Mouse (Mus musculus) forebrain, embryonic 10.5 days (tissue): ENCODE results near the gene Capza2. TPM values are rescaled to one million over a fixed set of nuclear protein-coding genes. Genes with fewer than 3 reads are reported as not detected.

Experiments
- DNase-seq: peaks from one replicate; pipeline ENCODE4 v3.0.0-alpha.2; 2017; ENCODE audit warnings: low spot score; ENCODE audit errors: extremely low spot score
- H3K27ac ChIP-seq: fragments of 300-500 bp; sonication (generic); 2 replicates; pipeline ENCODE4 v1.5.1; 2016; ENCODE audit warnings: mild to moderate bottlenecking
- H3K27me3 ChIP-seq: fragments of 300-500 bp; sonication (generic); 2 replicates; pipeline ENCODE4 v1.6.1; 2016; ENCODE audit warnings: mild to moderate bottlenecking; ENCODE audit not compliant: poor library complexity, severe bottlenecking
- H3K36me3 ChIP-seq: fragments of 300-500 bp; sonication (generic); replicated peaks from 2 replicates; pipeline ENCODE4 v1.6.1; 2016; ENCODE audit warnings: mild to moderate bottlenecking, moderate library complexity
- H3K4me1 ChIP-seq: fragments of 300-500 bp; sonication (generic); 2 replicates; pipeline ENCODE4 v1.6.1; 2016
- H3K4me3 ChIP-seq: fragments of 300-500 bp; sonication (generic); 2 replicates; pipeline ENCODE4 v1.5.1; 2016; ENCODE audit warnings: mild to moderate bottlenecking, moderate library complexity
- H3K9me3 ChIP-seq: fragments of 300-500 bp; sonication (generic); 2 replicates; pipeline ENCODE4 v1.6.1; 2016; ENCODE audit warnings: mild to moderate bottlenecking, moderate library complexity
- WGBS: fragments of 180-500 bp; shearing (Covaris S2); methylation state at CpG from one replicate; pipeline ENCODE4 v1.1.7; 2016; 5-methylcytosine and 5-hydroxymethylcytosine counted together
- polyA plus RNA-seq: library from polyadenylated mRNA; unstranded; fragments of >200 nt; fragmentation: Nextera tagmentation; extraction: Ambion mirVana; gene quantifications from 2 replicates; pipeline ENCODE4 v1.2.1, GENCODE M21; 2016

Gene Capza2
- polyA plus RNA-seq, 1 experiment from 2014 or later = 211 TPM

DNA sequence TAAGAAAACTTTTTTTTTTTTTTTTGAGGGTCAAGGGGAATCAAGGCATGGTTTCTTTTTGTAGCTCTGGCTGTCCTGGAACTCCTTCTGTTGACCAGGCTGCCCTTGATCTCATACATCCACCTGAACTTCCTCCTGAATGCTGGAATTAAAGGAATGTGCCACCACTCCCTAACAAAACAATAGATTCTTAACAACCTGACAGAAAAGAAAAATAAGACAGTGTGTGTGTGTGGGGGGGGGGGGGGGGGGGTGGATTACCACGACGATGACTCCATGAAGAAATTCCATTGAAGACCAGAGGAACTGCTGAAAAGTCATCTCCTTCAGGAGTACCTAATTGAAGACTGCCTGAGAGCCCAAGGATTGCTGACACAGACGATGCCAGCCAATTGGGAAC, 14.6 kb upstream of the Capza2 start:
- Histone ChIP-seq H3K27me3 (no peaks in the 10 kb centered on the region), H3K36me3 (no peaks in the 10 kb centered on the region), H3K4me3 (no peak overlapping the region), H3K27ac (no peak overlapping the region), H3K9me3 (no peaks in the 10 kb centered on the region), H3K4me1 (no peaks in the 10 kb centered on the region)
- no peak for DNase-seq
- 77% methylated on average over 1 of the region's 3 CpGs for WGBS

DNA sequence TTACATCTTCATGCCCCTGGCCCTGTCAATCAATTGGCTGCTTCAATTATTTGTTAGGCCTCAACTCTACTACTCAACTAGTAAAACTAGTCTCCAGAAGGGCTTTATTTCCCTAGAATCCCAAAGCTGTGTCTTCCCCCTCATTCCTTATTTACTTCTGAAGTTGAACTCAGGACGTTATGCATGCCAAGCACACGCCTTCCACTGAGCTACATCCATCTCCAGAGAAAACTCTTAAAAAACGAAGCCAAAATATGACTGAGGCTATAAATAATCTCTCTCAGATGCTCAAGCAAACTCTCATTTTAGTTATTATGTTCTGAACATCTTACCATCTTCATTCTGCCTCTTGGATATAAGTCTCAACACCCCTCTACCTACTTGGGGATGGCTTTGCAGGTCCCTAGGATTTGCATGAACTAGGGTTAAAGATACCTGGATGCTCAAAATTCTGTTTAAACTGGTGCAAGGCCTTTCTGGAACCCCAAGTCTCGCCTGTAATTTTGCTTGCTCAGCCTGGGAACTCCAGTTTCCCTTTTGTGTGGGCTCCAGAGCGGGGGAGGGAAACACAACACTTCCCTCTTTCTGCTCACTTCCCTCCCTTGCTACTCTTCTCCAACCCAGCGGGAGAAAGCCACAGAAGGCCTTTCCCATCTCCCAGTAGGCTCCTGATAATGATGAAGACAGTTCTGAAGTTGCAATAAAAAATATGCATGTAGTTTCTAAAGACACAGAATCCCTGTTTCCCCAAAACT, 7.2 kb upstream of the Capza2 start:
- no peak overlapping the region for H3K27ac ChIP-seq
- 61% methylated on average over 6 of the region's 6 CpGs for WGBS
- H3K27me3 ChIP-seq = no peaks in the 10 kb centered on the region
- no peaks in the 10 kb centered on the region for H3K36me3 ChIP-seq
- no peaks in the 10 kb centered on the region for H3K9me3 ChIP-seq
- no peak for DNase-seq
- peaks cover 11% of the 10 kb centered on the region; the same call in 1 of the 2 replicates for H3K4me1 ChIP-seq
- H3K4me3 ChIP-seq = no peak overlapping the region

DNA sequence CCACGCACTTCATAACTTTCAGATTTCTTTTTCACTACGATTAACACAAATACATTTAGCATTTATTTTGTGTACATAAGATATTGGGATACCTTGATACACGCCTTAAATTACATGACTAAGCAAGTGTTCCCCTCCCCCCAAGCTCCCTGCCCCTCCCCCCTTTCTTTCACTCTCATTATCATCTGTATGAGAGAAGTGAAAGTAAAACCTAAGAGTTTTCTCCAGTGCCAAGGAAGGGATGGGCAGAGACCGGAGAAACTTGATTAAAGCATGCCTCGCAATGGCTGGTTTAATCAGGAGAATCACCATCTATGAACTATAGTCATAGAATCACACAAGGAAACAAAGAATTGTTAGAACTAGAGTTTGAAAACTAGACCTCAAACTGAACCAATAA, 6.3 kb upstream of the Capza2 start:
- no peaks in the 10 kb centered on the region for H3K27me3 ChIP-seq
- 72% methylated on average over 5 of the region's 5 CpGs for WGBS
- no peak overlapping the region for H3K27ac ChIP-seq
- no peak overlapping the region for H3K4me3 ChIP-seq
- DNase-seq = no peak
- no peaks in the 10 kb centered on the region for H3K36me3 ChIP-seq
- H3K4me1 ChIP-seq = peaks cover 11% of the 10 kb centered on the region; the same call in 1 of the 2 replicates
- H3K9me3 ChIP-seq = no peaks in the 10 kb centered on the region

DNA sequence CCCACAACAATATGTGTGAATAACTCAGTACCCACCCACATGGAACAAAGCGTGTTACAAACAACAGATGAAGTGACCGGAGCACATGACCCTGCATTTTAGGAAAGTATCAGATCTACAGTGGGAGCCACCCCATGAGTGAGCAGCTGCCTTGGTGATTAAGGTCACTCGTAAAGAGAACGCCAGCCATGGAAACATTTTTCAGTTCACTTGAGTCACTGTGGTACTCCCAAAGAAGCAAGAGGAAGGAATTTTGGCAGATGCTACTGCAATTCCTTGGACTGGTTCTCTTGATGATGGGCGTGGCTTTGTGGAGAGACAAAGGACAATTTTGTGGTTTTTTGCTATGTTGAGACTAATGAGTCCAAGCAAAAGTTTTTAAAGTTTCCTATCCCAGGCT, 4.4 kb upstream of the Capza2 start:
- WGBS = 87% methylated on average over 5 of the region's 5 CpGs

DNA sequence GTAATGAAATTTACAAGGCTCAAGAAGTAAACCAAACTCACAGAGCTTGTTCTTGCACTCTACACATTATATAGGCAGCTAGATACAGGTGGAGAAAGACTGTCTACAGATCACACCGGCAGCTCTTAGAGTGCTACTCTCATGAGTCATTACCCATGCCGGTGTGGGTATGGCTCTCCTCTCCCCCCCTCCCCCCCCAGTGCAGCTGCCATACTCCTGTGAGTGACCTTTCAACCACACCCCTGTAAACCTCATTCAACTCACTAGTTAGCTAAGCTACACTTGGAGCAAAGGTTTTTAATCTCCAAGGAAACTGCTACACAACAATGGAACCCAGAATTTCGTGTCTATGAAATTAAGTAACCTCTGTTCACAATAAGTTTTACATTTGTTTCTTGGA, 2.2 kb upstream of the Capza2 start:
- Histone ChIP-seq H3K4me1 (peaks cover 20% of the 10 kb centered on the region), H3K9me3 (no peaks in the 10 kb centered on the region), H3K36me3 (no peaks in the 10 kb centered on the region), H3K27me3 (no peaks in the 10 kb centered on the region), H3K27ac (no peak overlapping the region), H3K4me3 (no peak overlapping the region)
- 67% methylated on average over 3 of the region's 3 CpGs for WGBS
- DNase-seq = no peak

More for the DNA sequence above, 4.4 kb upstream of the Capza2 start:
- H3K27ac ChIP-seq = no peak overlapping the region
- no peaks in the 10 kb centered on the region for H3K36me3 ChIP-seq
- H3K27me3 ChIP-seq = no peaks in the 10 kb centered on the region
- no peak for DNase-seq
- peaks cover 11% of the 10 kb centered on the region; the same call in 1 of the 2 replicates for H3K4me1 ChIP-seq
- no peaks in the 10 kb centered on the region for H3K9me3 ChIP-seq
- H3K4me3 ChIP-seq = no peak overlapping the region

DNA sequence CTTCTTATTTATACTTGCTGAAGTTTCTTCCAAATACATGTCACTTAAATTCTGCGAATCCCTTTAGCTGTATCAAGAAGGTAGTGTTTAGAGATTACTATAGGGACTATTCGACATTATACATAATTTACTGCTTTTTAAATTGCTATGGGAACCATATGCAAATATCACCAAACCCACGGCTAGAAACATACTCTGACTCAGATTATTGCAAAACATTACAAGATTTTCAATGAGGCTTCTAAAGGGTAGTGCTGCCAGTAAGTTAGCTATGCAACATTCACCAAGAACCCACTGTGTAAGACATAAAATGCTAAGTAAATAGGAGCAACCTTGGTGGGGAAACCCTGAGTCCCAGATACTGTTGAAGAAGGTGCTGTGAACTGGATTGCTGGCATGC, 1.0 kb upstream of the Capza2 start:
- no peak overlapping the region for H3K27ac ChIP-seq
- no peak for DNase-seq
- H3K36me3 ChIP-seq = peaks cover 2% of the 10 kb centered on the region
- WGBS = 87% methylated on average over 3 of the region's 3 CpGs
- H3K4me3 ChIP-seq = no peak overlapping the region
- H3K9me3 ChIP-seq = no peaks in the 10 kb centered on the region
- H3K4me1 ChIP-seq = peaks cover 15% of the 10 kb centered on the region
- H3K27me3 ChIP-seq = no peaks in the 10 kb centered on the region

DNA sequence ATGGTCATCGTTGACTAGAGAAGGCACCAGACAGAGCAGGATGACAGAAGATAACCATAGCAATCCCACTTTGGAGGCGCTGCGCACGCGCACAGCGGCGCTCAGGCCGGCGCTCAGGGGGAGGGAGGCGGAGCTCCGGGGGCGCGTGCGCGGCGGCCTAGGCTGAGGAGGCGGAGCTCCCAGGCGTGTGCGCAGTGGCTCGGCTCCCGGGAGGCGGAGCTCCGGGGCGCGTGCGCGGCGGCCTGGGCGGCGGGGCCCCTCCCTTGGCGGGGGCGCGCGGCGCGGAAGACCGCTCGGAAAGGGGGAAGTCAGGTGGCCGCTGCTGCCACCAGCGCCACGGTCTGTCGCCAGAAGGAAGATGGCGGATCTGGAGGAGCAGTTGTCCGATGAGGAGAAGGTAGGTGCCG, 733 bp downstream of the Capza2 start:
- WGBS = under 1% methylated on average over 43 of the region's 45 CpGs
- H3K27me3 ChIP-seq = no peaks in the 10 kb centered on the region
- peaks cover 11% of the 10 kb centered on the region for H3K36me3 ChIP-seq
- peaks cover 6% of the 10 kb centered on the region; the same call in 1 of the 2 replicates for H3K9me3 ChIP-seq
- DNase-seq = peak; percentile 91
- peak overlapping the region; percentile 91 for H3K4me3 ChIP-seq
- peak overlapping the region; percentile 98 for H3K27ac ChIP-seq
- H3K4me1 ChIP-seq = peaks cover 15% of the 10 kb centered on the region

DNA sequence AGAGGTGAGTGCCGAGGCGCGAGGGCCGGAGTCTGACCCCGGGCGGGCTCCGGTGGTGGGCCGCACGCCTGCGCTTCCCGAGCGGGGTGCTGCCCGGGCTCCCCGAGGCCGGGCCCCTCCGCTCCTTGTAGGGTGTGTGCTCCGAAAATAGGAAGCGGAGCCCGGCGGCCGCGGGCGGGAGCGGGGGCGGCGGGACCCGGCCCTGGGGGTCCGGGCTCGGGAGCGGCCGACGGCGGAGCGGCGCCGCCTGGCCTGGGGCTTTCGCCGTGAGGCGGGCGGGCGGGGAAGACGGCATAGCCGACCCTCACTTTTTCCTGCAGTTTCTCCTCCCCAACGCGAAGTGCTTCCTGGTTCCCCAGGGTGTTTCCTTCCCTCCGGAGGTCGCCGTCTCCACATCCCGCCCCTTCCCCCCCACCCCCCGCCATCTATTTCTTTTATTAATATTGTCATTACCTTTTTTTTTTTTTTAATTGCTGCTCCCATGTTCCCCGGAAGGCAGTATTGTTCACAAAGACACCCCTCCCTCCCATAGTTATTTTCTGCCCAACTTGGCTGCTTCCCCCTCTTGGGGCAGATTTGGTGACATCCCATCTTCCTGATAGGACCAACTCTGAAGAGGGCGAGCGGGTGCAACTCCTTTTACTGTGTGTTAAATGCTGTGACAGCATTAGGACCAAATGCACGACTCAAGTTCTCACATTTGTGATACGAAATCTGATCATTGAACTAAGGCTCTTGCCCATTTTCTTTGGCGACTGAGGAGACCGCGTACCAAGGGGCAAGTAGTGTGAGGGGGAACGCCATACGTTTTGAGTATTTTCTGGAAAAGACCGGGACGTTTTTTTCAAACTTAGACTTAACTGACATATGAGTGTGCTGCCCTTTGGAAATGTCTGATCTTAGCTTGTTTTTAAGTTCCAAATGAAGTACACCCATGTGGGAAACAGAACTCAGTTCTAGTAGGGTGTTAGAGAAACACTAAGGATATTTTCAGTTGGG, 1.5 kb downstream of the Capza2 start:
- peaks cover 6% of the 10 kb centered on the region; the same call in 1 of the 2 replicates for H3K9me3 ChIP-seq
- no peaks in the 10 kb centered on the region for H3K27me3 ChIP-seq
- under 1% methylated on average over 60 of the region's 62 CpGs for WGBS
- peak overlapping the region; percentile 91 for H3K4me3 ChIP-seq
- H3K4me1 ChIP-seq = peaks cover 15% of the 10 kb centered on the region
- peak; percentile 35 for DNase-seq
- H3K36me3 ChIP-seq = peaks cover 11% of the 10 kb centered on the region
- peak overlapping the region; percentile 98 for H3K27ac ChIP-seq

DNA sequence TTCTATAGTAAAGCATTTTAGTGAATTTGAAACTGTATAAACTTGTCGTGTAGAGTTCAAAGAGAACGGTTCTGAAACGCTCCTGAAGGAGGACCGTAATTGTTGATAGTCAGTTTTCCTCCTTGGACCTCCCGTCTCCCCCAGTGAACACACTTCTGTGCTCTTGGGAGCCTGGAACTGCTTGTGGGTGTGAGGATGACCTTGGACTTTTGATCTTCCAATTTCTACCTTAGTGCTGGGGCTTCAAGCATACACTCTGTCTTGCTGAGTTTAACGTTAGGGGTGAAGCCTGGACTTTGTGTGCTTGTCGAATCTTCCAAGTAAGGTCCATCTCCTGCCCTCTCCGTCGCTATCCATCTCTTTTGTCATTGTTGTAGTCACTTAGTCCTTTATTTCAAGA, 4.0 kb downstream of the Capza2 start:
- peaks cover 18% of the 10 kb centered on the region for H3K4me1 ChIP-seq
- 91% methylated on average over 9 of the region's 9 CpGs for WGBS
- H3K27me3 ChIP-seq = no peaks in the 10 kb centered on the region
- H3K4me3 ChIP-seq = no peak overlapping the region
- DNase-seq = no peak
- H3K27ac ChIP-seq = no peak overlapping the region
- H3K36me3 ChIP-seq = peaks cover 11% of the 10 kb centered on the region
- peaks cover 6% of the 10 kb centered on the region; the same call in 1 of the 2 replicates for H3K9me3 ChIP-seq

DNA sequence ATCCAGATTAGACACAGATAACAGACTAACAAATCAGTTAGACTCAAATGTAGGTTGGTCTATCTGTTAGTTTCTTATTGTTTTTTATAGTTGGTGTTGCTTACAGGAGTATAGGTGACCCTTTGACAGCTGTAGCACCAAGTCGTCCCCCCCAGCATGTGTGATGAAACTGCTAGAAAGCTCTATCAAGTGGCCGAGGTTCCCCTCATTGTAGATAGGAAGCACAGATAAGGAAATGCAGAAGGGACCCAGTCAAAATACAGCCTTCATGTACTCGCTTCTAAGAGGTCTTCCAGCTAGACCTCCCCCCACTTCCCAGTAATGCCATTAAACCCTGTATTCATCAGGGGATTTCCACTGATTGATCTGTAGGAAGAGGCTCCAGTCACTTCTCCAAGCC, 6.7 kb downstream of the Capza2 start:
- WGBS = 68% methylated on average over 3 of the region's 3 CpGs
- Histone ChIP-seq H3K27ac (no peak overlapping the region), H3K4me3 (no peak overlapping the region), H3K9me3 (peaks cover 6% of the 10 kb centered on the region; the same call in 1 of the 2 replicates), H3K36me3 (peaks cover 11% of the 10 kb centered on the region), H3K27me3 (no peaks in the 10 kb centered on the region), H3K4me1 (peaks cover 18% of the 10 kb centered on the region)
- DNase-seq = no peak

DNA sequence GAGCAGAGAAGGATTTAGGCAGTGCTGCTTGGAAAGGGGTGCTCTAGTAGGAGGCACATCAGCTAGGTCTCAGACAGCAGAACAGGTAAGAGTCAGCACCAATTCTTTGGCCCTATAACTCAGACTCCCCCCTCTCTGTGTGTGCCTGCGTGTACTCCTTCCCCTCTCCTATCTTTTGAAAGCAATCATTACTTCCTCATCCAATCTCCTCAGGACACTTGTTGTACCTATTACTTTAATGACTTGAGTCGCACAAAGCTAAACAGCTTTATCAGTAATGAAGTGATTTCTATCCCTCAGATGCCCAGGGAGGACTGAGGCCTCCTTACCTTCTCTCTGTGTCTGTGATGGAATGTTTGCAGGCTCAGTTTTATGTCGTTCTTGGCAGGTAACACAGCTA, 10.1 kb downstream of the Capza2 start:
- Histone ChIP-seq H3K4me1 (0 out of 2 replicates have a peak, but pooled peaks cover 3% of the 10 kb centered on the region), H3K27me3 (no peaks in the 10 kb centered on the region), H3K9me3 (no peaks in the 10 kb centered on the region), H3K4me3 (no peak overlapping the region), H3K27ac (no peak overlapping the region), H3K36me3 (peaks cover 27% of the 10 kb centered on the region)
- WGBS = 80% methylated on average over 3 of the region's 3 CpGs
- DNase-seq = no peak

DNA sequence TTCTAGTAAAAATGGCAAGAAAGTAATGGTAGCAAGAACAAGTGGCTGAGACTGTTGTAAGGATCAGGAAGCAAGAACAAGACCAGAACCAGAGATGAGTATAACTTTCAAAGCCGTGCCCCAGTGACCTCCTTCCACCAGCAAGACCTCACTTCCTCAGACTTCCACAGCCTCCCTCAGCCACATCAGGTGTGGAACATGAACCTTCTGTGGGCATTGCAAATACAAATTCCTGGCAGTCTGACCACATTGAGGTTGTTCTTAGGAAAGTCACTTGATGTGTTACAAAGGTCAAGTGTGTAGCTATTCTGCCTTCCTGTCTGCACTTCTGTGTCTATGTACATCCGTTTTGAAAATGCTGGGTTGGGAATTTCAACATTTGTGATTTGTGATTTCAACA, 16.1 kb downstream of the Capza2 start:
- Histone ChIP-seq H3K36me3 (peaks cover 78% of the 10 kb centered on the region), H3K27ac (no peak overlapping the region), H3K9me3 (no peaks in the 10 kb centered on the region), H3K4me1 (no peaks in the 10 kb centered on the region), H3K4me3 (no peak overlapping the region), H3K27me3 (no peaks in the 10 kb centered on the region)
- WGBS = 94% methylated on average over 2 of the region's 2 CpGs
- no peak for DNase-seq

DNA sequence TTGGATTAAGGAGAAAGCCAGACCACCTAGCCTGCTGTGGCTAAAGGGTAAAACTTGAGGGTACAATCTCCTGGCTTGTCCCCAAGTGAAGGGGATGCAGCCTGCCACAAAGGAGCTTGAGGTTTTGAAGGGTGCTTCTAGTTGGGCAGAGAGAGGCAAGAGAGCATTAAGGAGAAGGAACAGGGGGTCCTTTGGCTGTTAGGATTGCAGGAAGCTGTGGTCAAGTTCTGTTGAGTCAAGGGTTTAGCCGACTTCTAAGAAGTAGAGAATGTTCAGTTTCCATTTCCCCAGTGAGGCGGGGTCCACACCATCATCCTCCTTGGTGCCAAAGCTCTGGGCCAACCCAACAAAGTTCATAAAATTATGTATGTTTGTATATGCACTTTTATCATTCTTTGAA, 19.0 kb downstream of the Capza2 start:
- peaks cover 79% of the 10 kb centered on the region for H3K36me3 ChIP-seq
- no peak for DNase-seq
- H3K4me1 ChIP-seq = no peaks in the 10 kb centered on the region
- no peak overlapping the region for H3K4me3 ChIP-seq
- 96% methylated on average over 2 of the region's 2 CpGs for WGBS
- H3K9me3 ChIP-seq = no peaks in the 10 kb centered on the region
- H3K27ac ChIP-seq = no peak overlapping the region
- no peaks in the 10 kb centered on the region for H3K27me3 ChIP-seq
